Mouse (Mus musculus): ENCODE results near the gene Abcc10. TPM values are rescaled to one million over a fixed set of nuclear protein-coding genes. Genes with fewer than 3 reads are reported as not detected.

The Abcc10 gene
- polyA plus RNA-seq, 1 experiment from 2014 or later = 3.4 TPM

- no peak overlapping the region for H3K4me3 ChIP-seq (ENCODE audit: low read depth, low read length)
- H3K9ac ChIP-seq (replicated peaks; ENCODE audit: low read depth) = no peak overlapping the region
- no peak for TF ChIP-seq EP300 (IDR thresholded peaks at IDR 0.05)
- no peak for TF ChIP-seq CTCF (IDR thresholded peaks at IDR 0.05)
- no peak overlapping the region for H3K27ac ChIP-seq (ENCODE audit: low read length)
- no peaks in the 10 kb centered on the region for H3K27me3 ChIP-seq (replicated peaks; ENCODE audit: insufficient read depth, low read length)
- no peaks in the 10 kb centered on the region for H3K36me3 ChIP-seq (ENCODE audit: insufficient read depth, low read length)
- H3K9me3 ChIP-seq (ENCODE audit: low read length) = no peaks in the 10 kb centered on the region
- DNase-seq (ENCODE audit: low spot score) = no peak
- 63% methylated on average over 12 of the region's 12 CpGs for WGBS
- no peak for ATAC-seq
- H3K4me1 ChIP-seq (ENCODE audit: insufficient read depth, low read depth, low read length) = no peaks in the 10 kb centered on the region
- H3K4me2 ChIP-seq (replicated peaks; ENCODE audit: low read depth, low read length) = no peak overlapping the region
Measured at GRCm38 (mm10) chr17:46309835-46310234, 18.3 kb downstream of the Abcc10 start.

DNA sequence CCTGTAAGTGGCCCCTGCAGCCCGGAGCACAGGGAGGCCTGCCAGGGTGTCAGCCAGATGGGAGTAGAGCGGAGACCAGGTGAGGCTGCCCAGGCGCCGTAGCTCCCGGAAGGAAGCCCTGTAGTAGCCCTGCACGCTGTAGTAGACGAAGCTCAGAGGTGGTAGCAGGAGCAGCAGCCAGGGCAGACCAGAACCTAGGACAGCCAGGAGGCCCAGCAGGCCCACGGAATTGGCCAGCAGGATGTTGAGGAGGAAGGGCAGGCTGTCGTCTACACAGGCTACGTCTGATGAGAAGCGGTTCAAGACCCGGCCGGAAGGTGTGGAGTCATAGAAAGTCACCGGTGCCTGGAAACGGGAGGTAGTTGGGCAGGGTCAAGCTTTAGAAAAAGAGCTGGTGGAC is 21.2 kb downstream of the Abcc10 start:
- no peak for ATAC-seq
- no peak overlapping the region for H3K9ac ChIP-seq (replicated peaks; ENCODE audit: low read depth)
- DNase-seq (ENCODE audit: low spot score) = no peak
- H3K27ac ChIP-seq (ENCODE audit: low read length) = no peak overlapping the region
- 88% methylated on average over 15 of the region's 15 CpGs for WGBS
- H3K27me3 ChIP-seq (replicated peaks; ENCODE audit: insufficient read depth, low read length) = no peaks in the 10 kb centered on the region
- no peak overlapping the region for H3K4me3 ChIP-seq (ENCODE audit: low read depth, low read length)
- H3K36me3 ChIP-seq (ENCODE audit: insufficient read depth, low read length) = 0 out of 2 replicates have a peak, but pooled peaks cover 3% of the 10 kb centered on the region
- TF ChIP-seq CTCF (IDR thresholded peaks at IDR 0.05) (no peak), EP300 (IDR thresholded peaks at IDR 0.05) (no peak)
- H3K4me1 ChIP-seq (ENCODE audit: insufficient read depth, low read depth, low read length) = no peaks in the 10 kb centered on the region
- H3K9me3 ChIP-seq (ENCODE audit: low read length) = no peaks in the 10 kb centered on the region
- H3K4me2 ChIP-seq (replicated peaks; ENCODE audit: low read depth, low read length) = no peak overlapping the region

GRCm38 (mm10) chr17:46304184-46304583 is 24.0 kb downstream of the Abcc10 start:
- no peak overlapping the region for H3K9ac ChIP-seq (replicated peaks; ENCODE audit: low read depth)
- TF ChIP-seq EP300 (IDR thresholded peaks at IDR 0.05) (no peak), CTCF (IDR thresholded peaks at IDR 0.05) (no peak)
- 88% methylated on average over 9 of the region's 9 CpGs for WGBS
- H3K4me3 ChIP-seq (ENCODE audit: low read depth, low read length) = no peak overlapping the region
- DNase-seq (ENCODE audit: low spot score) (no peak), ATAC-seq (no peak)
- H3K4me1 ChIP-seq (ENCODE audit: insufficient read depth, low read depth, low read length) = no peaks in the 10 kb centered on the region
- 0 out of 2 replicates have a peak, but pooled peaks cover 3% of the 10 kb centered on the region for H3K36me3 ChIP-seq (ENCODE audit: insufficient read depth, low read length)
- no peak overlapping the region for H3K4me2 ChIP-seq (replicated peaks; ENCODE audit: low read depth, low read length)
- no peak overlapping the region for H3K27ac ChIP-seq (ENCODE audit: low read length)
- H3K27me3 ChIP-seq (replicated peaks; ENCODE audit: insufficient read depth, low read length) = no peaks in the 10 kb centered on the region
- no peaks in the 10 kb centered on the region for H3K9me3 ChIP-seq (ENCODE audit: low read length)

DNA sequence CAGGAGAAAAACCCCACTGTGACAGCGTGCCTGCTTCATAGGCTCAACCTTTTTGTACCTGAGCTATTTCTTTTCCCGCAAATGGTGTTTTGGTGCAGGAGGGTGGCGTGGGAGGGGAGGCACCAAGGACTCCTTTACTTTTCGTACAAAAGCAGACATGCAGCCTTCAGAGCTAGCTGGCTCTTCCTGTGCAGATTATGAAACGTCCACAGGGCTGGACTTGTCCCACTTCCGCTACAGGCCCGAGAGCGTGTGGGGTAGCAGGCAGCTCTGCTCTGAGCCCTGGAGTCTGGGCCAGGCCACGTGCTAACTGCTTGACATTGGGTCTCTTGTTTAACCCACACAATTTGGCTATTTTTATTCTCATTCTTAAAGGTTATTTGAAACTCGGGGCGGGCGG is 26.3 kb downstream of the Abcc10 start:
- TF ChIP-seq CTCF (IDR thresholded peaks at IDR 0.05) (no peak), EP300 (IDR thresholded peaks at IDR 0.05) (no peak)
- 0 out of 2 replicates have a peak, but pooled peaks cover 3% of the 10 kb centered on the region for H3K36me3 ChIP-seq (ENCODE audit: insufficient read depth, low read length)
- 64% methylated on average over 12 of the region's 12 CpGs for WGBS
- peaks cover 11% of the 10 kb centered on the region; the same call in 1 of the 2 replicates for H3K4me1 ChIP-seq (ENCODE audit: insufficient read depth, low read depth, low read length)
- no peak overlapping the region for H3K4me3 ChIP-seq (ENCODE audit: low read depth, low read length)
- H3K27me3 ChIP-seq (replicated peaks; ENCODE audit: insufficient read depth, low read length) = peaks cover 7% of the 10 kb centered on the region
- H3K9me3 ChIP-seq (ENCODE audit: low read length) = no peaks in the 10 kb centered on the region
- H3K27ac ChIP-seq (ENCODE audit: low read length) = no peak overlapping the region
- ATAC-seq (no peak), DNase-seq (ENCODE audit: low spot score) (no peak)
- no peak overlapping the region for H3K4me2 ChIP-seq (replicated peaks; ENCODE audit: low read depth, low read length)
- no peak overlapping the region for H3K9ac ChIP-seq (replicated peaks; ENCODE audit: low read depth)

DNA sequence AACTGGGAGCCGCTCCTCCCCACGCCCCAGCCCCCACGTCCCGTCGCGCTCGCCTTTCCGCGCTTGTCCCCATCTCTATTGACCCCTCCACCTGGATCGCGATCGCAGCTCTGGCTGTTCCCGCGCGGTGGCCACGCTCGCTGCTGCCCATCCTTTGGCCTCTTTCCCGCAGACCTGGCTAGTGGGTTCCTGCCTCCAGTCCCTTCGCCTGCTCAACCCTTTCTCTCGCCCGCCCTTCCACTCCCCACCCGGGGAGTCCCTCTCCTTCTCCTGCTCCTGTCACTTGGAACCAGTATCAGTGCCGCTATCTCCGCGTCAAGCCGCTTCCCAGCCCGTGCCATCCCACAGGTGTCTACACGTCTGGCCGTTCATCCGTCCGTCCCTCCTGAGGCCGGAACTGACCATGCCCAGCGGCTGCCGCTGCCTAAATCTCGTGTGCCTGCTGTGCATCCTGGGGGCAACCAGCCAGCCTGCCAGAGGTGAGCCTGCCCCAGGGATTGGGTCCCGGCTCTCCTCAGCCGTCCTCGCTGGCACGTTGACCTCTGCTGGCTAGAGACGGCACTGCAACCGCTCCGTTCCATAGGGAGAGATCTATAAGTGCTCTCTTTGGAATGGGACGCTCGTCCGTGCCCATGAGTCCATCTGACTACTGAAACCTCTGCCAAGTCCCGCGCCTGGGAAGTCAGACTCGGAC is 29.8 kb downstream of the Abcc10 start:
- WGBS = 5% methylated on average over 46 of the region's 48 CpGs
- peaks cover 25% of the 10 kb centered on the region for H3K27me3 ChIP-seq (replicated peaks; ENCODE audit: insufficient read depth, low read length)
- ATAC-seq = peak; percentile 92

DNA sequence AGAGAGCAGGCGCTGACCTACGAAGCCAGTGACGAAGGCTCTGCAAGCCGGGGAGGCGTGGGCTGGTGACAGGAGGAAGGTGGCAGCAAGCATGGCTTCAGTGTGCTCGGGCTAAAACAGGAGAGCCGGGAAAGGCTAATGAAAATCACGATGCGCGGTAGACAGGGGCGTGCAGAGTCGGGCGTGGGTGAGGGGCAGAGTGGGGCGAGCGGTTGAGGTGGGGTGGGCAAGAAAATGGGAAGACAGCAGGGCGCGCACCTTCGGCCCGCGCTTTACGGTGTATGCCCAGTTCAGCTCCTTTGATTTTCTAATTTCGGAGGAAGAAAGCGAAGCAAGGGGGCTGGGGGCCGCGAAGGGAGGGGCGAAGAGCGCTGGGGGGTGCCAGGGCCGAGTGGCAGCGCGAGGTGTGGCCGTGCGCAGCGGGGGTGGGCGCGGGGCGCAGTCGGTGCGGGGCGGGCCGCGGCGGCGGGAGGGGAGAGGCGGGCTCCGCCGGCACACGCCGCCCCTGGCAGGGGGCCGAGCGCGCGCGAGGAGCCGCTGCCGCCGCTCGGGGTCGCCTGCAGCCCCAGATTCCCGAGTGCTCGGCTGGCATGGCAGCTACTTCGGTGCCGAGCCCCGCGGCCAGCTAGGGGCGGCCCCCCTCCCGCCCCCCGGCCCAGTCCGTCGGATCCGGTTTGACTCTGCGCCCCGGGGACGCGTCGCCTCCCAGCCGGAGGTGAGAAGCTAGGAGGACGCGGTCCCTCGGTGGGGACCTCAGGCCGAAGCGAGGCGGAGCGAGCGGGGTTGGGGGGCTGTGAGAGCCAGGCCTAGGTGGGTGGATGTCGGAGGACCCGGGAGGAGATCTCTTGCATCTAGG is 30.6 kb downstream of the Abcc10 start, which contains the start of gene Dlk2:
TSS of gene Dlk2 (plus strand) at position 58 of the 856 bp plus-strand sequence.
- under 1% methylated on average over 48 of the region's 86 CpGs for WGBS
- TF ChIP-seq CTCF (IDR thresholded peaks at IDR 0.05) (no peak), EP300 (IDR thresholded peaks at IDR 0.05) (no peak)
- H3K27me3 ChIP-seq (replicated peaks; ENCODE audit: insufficient read depth, low read length) = peaks cover 31% of the 10 kb centered on the region
- no peaks in the 10 kb centered on the region for H3K36me3 ChIP-seq (ENCODE audit: insufficient read depth, low read length)
- peaks cover 11% of the 10 kb centered on the region; the same call in 1 of the 2 replicates for H3K4me1 ChIP-seq (ENCODE audit: insufficient read depth, low read depth, low read length)
- H3K9ac ChIP-seq (replicated peaks; ENCODE audit: low read depth) = peak within 1 kb of the TSS; percentile 23; the same call in 1 of the 2 replicates
- H3K27ac ChIP-seq (ENCODE audit: low read length) = 0 out of 2 replicates have a peak within 1 kb of the TSS, but pooled peaks have one; percentile 20
- DNase-seq (ENCODE audit: low spot score) (no peak), ATAC-seq (peak; percentile 16; the same call in 1 of the 2 replicates)
- peak within 1 kb of the TSS; percentile 51 for H3K4me3 ChIP-seq (ENCODE audit: low read depth, low read length)
- H3K9me3 ChIP-seq (ENCODE audit: low read length) = no peaks in the 10 kb centered on the region
- H3K4me2 ChIP-seq (replicated peaks; ENCODE audit: low read depth, low read length) = peak within 1 kb of the TSS; percentile 99

More for the DNA sequence above, 29.8 kb downstream of the Abcc10 start:
- peak overlapping the region; percentile 99 for H3K4me2 ChIP-seq (replicated peaks; ENCODE audit: low read depth, low read length)
- TF ChIP-seq CTCF (IDR thresholded peaks at IDR 0.05) (peak; percentile 98), EP300 (IDR thresholded peaks at IDR 0.05) (no peak)
- H3K9me3 ChIP-seq (ENCODE audit: low read length) = no peaks in the 10 kb centered on the region
- peak; percentile 87 for DNase-seq (ENCODE audit: low spot score)
- H3K27ac ChIP-seq (ENCODE audit: low read length) = 0 out of 2 replicates have a peak overlapping the region, but pooled peaks have one; percentile 20
- H3K4me3 ChIP-seq (ENCODE audit: low read depth, low read length) = peak overlapping the region; percentile 51
- peak overlapping the region; percentile 23; the same call in 1 of the 2 replicates for H3K9ac ChIP-seq (replicated peaks; ENCODE audit: low read depth)
- peaks cover 11% of the 10 kb centered on the region; the same call in 1 of the 2 replicates for H3K4me1 ChIP-seq (ENCODE audit: insufficient read depth, low read depth, low read length)
- H3K36me3 ChIP-seq (ENCODE audit: insufficient read depth, low read length) = no peaks in the 10 kb centered on the region

All from lung, postnatal 0 days (tissue).